23 mouse cellular contexts compared by ENCODE assay signal in the genomic region with DNA sequence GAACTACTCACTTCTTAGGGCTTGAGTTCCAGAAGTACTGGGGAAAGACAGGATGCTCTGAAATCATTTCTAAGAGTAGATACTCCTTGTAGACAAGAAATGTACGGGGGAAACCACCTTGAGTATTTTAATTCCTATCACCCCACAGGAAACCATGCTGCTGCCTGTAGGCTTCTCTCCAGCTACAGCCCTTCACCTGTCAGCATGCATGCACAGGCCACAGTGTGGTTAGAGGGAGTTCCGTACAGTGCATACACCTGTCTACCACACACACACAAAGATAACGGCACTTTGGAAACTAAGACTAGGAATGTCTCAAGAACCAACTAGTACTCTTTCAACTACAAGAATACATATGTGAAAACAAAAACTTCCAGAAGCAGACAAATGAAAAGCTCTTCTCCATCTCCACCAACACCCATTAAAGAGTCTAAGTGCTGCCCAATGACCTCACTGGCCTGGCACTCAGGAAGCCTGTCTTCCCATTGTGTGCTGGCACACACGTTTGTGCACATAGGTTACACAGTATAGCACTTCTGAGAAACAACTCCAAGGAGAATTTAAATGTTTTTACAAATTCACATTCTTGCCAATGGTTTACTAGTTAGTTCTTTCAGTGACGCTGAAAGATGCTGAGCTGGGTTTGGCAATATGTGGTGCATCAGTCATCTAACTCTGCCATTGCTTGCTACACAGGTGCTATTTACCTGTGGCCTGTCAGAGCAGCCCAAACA. TPM values are rescaled to one million over a fixed set of nuclear protein-coding genes. Genes with fewer than 3 reads are reported as not detected.
A peak's percentile ranks its signal among the peaks of the same experiment; 100 is the strongest.
DNase-seq lines count a peak whose midpoint lies in the region; ATAC-seq and TF ChIP-seq lines count a peak whose summit lies in the region.
"Had no signal": no experiment of that assay in that cellular context is flagged by ENCODE, and none has a peak within 500 bp of the region (broad histone marks: within the 10 kb centered on the region; RNA-seq: fewer than 3 reads in every experiment).

No protein-coding gene starts in this region.

- no peak for TF ChIP-seq EP300 in lung, postnatal 0 days (IDR thresholded peaks at IDR 0.05)

- peaks cover 24% of the 10 kb centered on the region for H3K4me1 ChIP-seq in heart, embryonic 13.5 days
- H3K4me1 ChIP-seq in lung, postnatal 0 days (ENCODE audit: insufficient read depth, low read depth, low read length), result no peaks in the 10 kb centered on the region
- peaks cover 4 to 5% of the 10 kb centered on the region in 2 experiments for H3K4me1 ChIP-seq in ES-E14 (ENCODE audit: control insufficient read depth in 2 of 2, insufficient read depth in 2 of 2, low read length in 2 of 2, poor library complexity in 1 of 2)
- H3K4me1 ChIP-seq: embryonic facial prominence, embryonic 10.5 days had no signal

- DNase-seq in heart, adult 11 months, result no peak
- DNase-seq in lung, postnatal 0 days (ENCODE audit: low spot score), result no peak
- DNase-seq in lung, postnatal 25 days (ENCODE audit: low spot score), result no peak
- DNase-seq in ES-E14 (ENCODE audit: low read depth, low spot score), result no peak
- DNase-seq in left cerebral cortex, adult 18-20 months (ENCODE audit: low spot score in 2 of 2), result no peak
- no peak for DNase-seq in frontal cortex, postnatal 25 days (ENCODE audit: low spot score in 2 of 2)
- DNase-seq: adrenal gland, adult 2 months; adrenal gland, postnatal 25 days; cerebellum, adult 2 months; forebrain, postnatal 0 days; gastrocnemius, adult 2 months; gastrocnemius, postnatal 25 days; heart, postnatal 10 days; heart, postnatal 4 days had no signal

- no peak overlapping the region for H3K4me3 ChIP-seq in heart, embryonic 13.5 days
- no peak overlapping the region for H3K4me3 ChIP-seq in lung, postnatal 0 days (ENCODE audit: low read depth, low read length)
- no peak overlapping the region for H3K4me3 ChIP-seq in ES-E14 (ENCODE audit: insufficient read depth in 1 of 2, low read depth in 1 of 2, low read length in 2 of 2, poor library complexity in 1 of 2, severe bottlenecking in 1 of 2)
- H3K4me3 ChIP-seq: embryonic facial prominence, embryonic 10.5 days; forebrain, embryonic 13.5 days; gastrocnemius, adult 2 months; hindbrain, embryonic 12.5 days had no signal

- in situ Hi-C loops in ES-E14 (cut with MboI; ENCODE audit: low sequenced_read_pairs in 2 of 2, unreplicated experiment in 2 of 2), result no loop called here

- H3K4me2 ChIP-seq in heart, embryonic 13.5 days, result no peak overlapping the region
- no peak overlapping the region for H3K4me2 ChIP-seq in lung, postnatal 0 days (replicated peaks; ENCODE audit: low read depth, low read length)
- H3K4me2 ChIP-seq: forebrain, embryonic 13.5 days; heart, embryonic 11.5 days; hindbrain, embryonic 12.5 days had no signal

- H3K36me3 ChIP-seq in heart, embryonic 13.5 days, result peaks cover 64% of the 10 kb centered on the region
- peaks cover 17% of the 10 kb centered on the region for H3K36me3 ChIP-seq in lung, postnatal 0 days (ENCODE audit: insufficient read depth, low read length)
- peaks cover 14% of the 10 kb centered on the region; the same call in 1 of the 2 replicates for H3K36me3 ChIP-seq in ES-E14 (ENCODE audit: control insufficient read depth, insufficient read depth, low read length, poor library complexity, severe bottlenecking)

- H3K27me3 ChIP-seq in heart, embryonic 13.5 days (replicated peaks), result no peaks in the 10 kb centered on the region
- H3K27me3 ChIP-seq in lung, postnatal 0 days (replicated peaks; ENCODE audit: insufficient read depth, low read length), result no peaks in the 10 kb centered on the region
- H3K27me3 ChIP-seq: forebrain, embryonic 13.5 days; hindbrain, embryonic 12.5 days; Patski had no signal

- no peak for ATAC-seq in heart, embryonic 13.5 days (ENCODE audit: extremely low read depth, insufficient number of reproducible peaks, low FRiP score, low TSS enrichment)
- ATAC-seq in lung, postnatal 0 days, result peak; percentile 49
- ATAC-seq: forebrain, embryonic 13.5 days; forebrain, postnatal 0 days; hindbrain, embryonic 16.5 days; Patski had no signal

- H3K27ac ChIP-seq in heart, embryonic 13.5 days (replicated peaks), result peak overlapping the region; percentile 12; the same call in 1 of the 2 replicates
- H3K27ac ChIP-seq in lung, postnatal 0 days (ENCODE audit: low read length), result no peak overlapping the region
- no peak overlapping the region for H3K27ac ChIP-seq in ES-E14 (ENCODE audit: insufficient read depth, low read depth, low read length, poor library complexity, severe bottlenecking)
- H3K27ac ChIP-seq: embryonic facial prominence, embryonic 10.5 days; forebrain, embryonic 13.5 days; gastrocnemius, adult 2 months; hindbrain, embryonic 12.5 days had no signal

- TF ChIP-seq CTCF in lung, postnatal 0 days (IDR thresholded peaks at IDR 0.05), result no peak

- H3K9me3 ChIP-seq in heart, embryonic 13.5 days, result no peaks in the 10 kb centered on the region
- no peaks in the 10 kb centered on the region for H3K9me3 ChIP-seq in lung, postnatal 0 days (ENCODE audit: low read length)
- no peaks in the 10 kb centered on the region for H3K9me3 ChIP-seq in ES-E14 (ENCODE audit: control insufficient read depth, insufficient read depth, low read depth, low read length)
- H3K9me3 ChIP-seq: embryonic facial prominence, embryonic 10.5 days; forebrain, embryonic 13.5 days; hindbrain, embryonic 12.5 days had no signal

- 57% methylated on average over 5 of the region's 5 CpGs for WGBS in heart, embryonic 13.5 days
- 48% methylated on average over 5 of the region's 5 CpGs for WGBS in lung, postnatal 0 days

- 0 out of 2 replicates have a peak overlapping the region, but pooled peaks have one; percentile 10 for H3K9ac ChIP-seq in heart, embryonic 13.5 days
- no peak overlapping the region for H3K9ac ChIP-seq in lung, postnatal 0 days (replicated peaks; ENCODE audit: low read depth)
- H3K9ac ChIP-seq in ES-E14 (ENCODE audit: insufficient read depth, low read depth, low read length, poor library complexity, severe bottlenecking), result no peak overlapping the region
- H3K9ac ChIP-seq: forebrain, embryonic 13.5 days; forebrain, postnatal 0 days; hindbrain, embryonic 12.5 days had no signal

TF ChIP-seq in ES-E14, 5 proteins besides CTCF, POLR2A, EP300 and RAD21:
- TF ChIP-seq ZNF384 (IDR thresholded peaks at IDR 0.05; ENCODE audit: low read depth, low read length) (no peak), CHD2 (IDR thresholded peaks at IDR 0.05; ENCODE audit: low read depth, low read length) (0 out of 2 replicates have a peak, but pooled peaks have one; percentile 58)

RNA-seq across cellular contexts. Expression of a gene that starts 8.4 kb away (rescaled TPM):
- polyA plus RNA-seq in heart, embryonic 13.5 days (2015; fragmentation: Nextera tagmentation; extraction: Ambion mirVana), result 0.48 TPM in 1 of 2 replicates, not detected in the other
- polyA plus RNA-seq in lung, postnatal 0 days (2015; fragmentation: Nextera tagmentation; extraction: Ambion mirVana), result 0.13 TPM in 1 of 2 replicates, not detected in the other
- total RNA-seq in ES-E14 (2012; rRNA removed), result 3.7 and 5.9 TPM in 2 replicates
- 1 to 10 TPM; 1.7 to 2.6 TPM for total RNA-seq in left cerebral cortex, adult 18-20 months (2021)
- polyA plus RNA-seq: embryonic facial prominence, embryonic 10.5 days; forebrain, postnatal 0 days had no signal

RNA-seq across cellular contexts. Expression of a gene that starts 16.0 kb away (rescaled TPM):
- polyA plus RNA-seq in heart, embryonic 13.5 days (2015; fragmentation: Nextera tagmentation; extraction: Ambion mirVana), result 170 and 176 TPM in 2 replicates
- polyA plus RNA-seq in lung, postnatal 0 days (2015; fragmentation: Nextera tagmentation; extraction: Ambion mirVana), result 124 and 157 TPM in 2 replicates
- 229 and 259 TPM in 2 replicates for total RNA-seq in ES-E14 (2012; rRNA removed)
- total RNA-seq in left cerebral cortex, adult 18-20 months (2021), result 100 to 1,000 TPM; 214 to 220 TPM

RNA-seq across cellular contexts. Expression of a gene that starts 19.5 kb away (rescaled TPM):
- polyA plus RNA-seq in heart, embryonic 13.5 days (2015; fragmentation: Nextera tagmentation; extraction: Ambion mirVana), result 122 and 131 TPM in 2 replicates
- polyA plus RNA-seq in lung, postnatal 0 days (2015; fragmentation: Nextera tagmentation; extraction: Ambion mirVana), result 45.8 and 46.6 TPM in 2 replicates
- 165 and 199 TPM in 2 replicates for total RNA-seq in ES-E14 (2012; rRNA removed)
- 10 to 100 TPM; 72.1 to 77.0 TPM for total RNA-seq in left cerebral cortex, adult 18-20 months (2021)

RNA-seq across cellular contexts. Expression of a gene that starts 32.3 kb away (rescaled TPM):
- polyA plus RNA-seq in heart, embryonic 13.5 days (2015; fragmentation: Nextera tagmentation; extraction: Ambion mirVana), result 0.17 and 0.28 TPM in 2 replicates
- polyA plus RNA-seq in lung, postnatal 0 days (2015; fragmentation: Nextera tagmentation; extraction: Ambion mirVana), result not detected in 2 replicates
- total RNA-seq in ES-E14 (2012; rRNA removed), result 0.13 TPM in 1 of 2 replicates, not detected in the other
- not detected for total RNA-seq in left cerebral cortex, adult 18-20 months (2021)
- total RNA-seq: adrenal gland, adult 2 months; adrenal gland, postnatal 25 days; forebrain, postnatal 0 days; granulocyte monocyte progenitor cell, adult 5-6 weeks had no signal
- polyA plus RNA-seq: embryonic facial prominence, embryonic 10.5 days; forebrain, embryonic 13.5 days; forebrain, postnatal 0 days; hindbrain, embryonic 12.5 days; hindbrain, embryonic 16.5 days; intestine, embryonic 14.5 days; Patski had no signal

RNA-seq across cellular contexts. Expression of a gene that starts 52.6 kb away (rescaled TPM):
- 61.3 and 62.5 TPM in 2 replicates for polyA plus RNA-seq in heart, embryonic 13.5 days (2015; fragmentation: Nextera tagmentation; extraction: Ambion mirVana)
- polyA plus RNA-seq in lung, postnatal 0 days (2015; fragmentation: Nextera tagmentation; extraction: Ambion mirVana), result 33.2 and 35.9 TPM in 2 replicates
- 76.5 and 78.4 TPM in 2 replicates for total RNA-seq in ES-E14 (2012; rRNA removed)
- 10 to 100 TPM; 47.1 to 47.2 TPM for total RNA-seq in left cerebral cortex, adult 18-20 months (2021)
